Mouse (Mus musculus) lung, adult 2 months (tissue): Measurements from ENCODE around the gene Ang4. TPM values are rescaled to one million over a fixed set of nuclear protein-coding genes. Genes with fewer than 3 reads are reported as not detected.

Source experiments
- DNase-seq: peaks from one replicate; pipeline ENCODE4 v3.0.0; 2022
- H3K4me1 ChIP-seq: fragments of 200-500 bp; 2 replicates; pipeline ENCODE4 v1.6.1; 2011; ENCODE audit warnings: low read length; ENCODE audit not compliant: control insufficient read depth, insufficient read depth
- H3K4me3 ChIP-seq: fragments of 200-500 bp; replicated peaks from 2 replicates; pipeline ENCODE3; 2011; ENCODE audit warnings: low read depth, mild to moderate bottlenecking, control low read depth, low read length; ENCODE audit errors: extremely low read depth
- CTCF ChIP-seq: fragments of 200-500 bp; IDR thresholded peaks from 2 replicates; pipeline ENCODE4 v1.5.1; 2011; ENCODE audit warnings: mild to moderate bottlenecking, low read length, control low read depth; ENCODE audit not compliant: insufficient read depth
- POLR2A ChIP-seq: fragments of 200-500 bp; IDR thresholded peaks from 2 replicates; pipeline ENCODE4 v1.6.1; 2011; ENCODE audit warnings: low read depth, mild to moderate bottlenecking, control low read depth, low read length, borderline replicate concordance; ENCODE audit errors: extremely low read depth
- WGBS: fragments of 180-500 bp; shearing (Covaris S2); methylation state at CpG from one replicate; pipeline ENCODE4 v1.1.7; 2018; 5-methylcytosine and 5-hydroxymethylcytosine counted together
- polyA plus RNA-seq: library from polyadenylated mRNA; depleted of rRNA; stranded (reverse); fragments of >200 nt; gene quantifications from 2 replicates; pipeline ENCODE4 v1.2.3, GENCODE M21; 2012; rRNA removed

Ang4 gene
- polyA plus RNA-seq, 1 experiment: not detected

DNA sequence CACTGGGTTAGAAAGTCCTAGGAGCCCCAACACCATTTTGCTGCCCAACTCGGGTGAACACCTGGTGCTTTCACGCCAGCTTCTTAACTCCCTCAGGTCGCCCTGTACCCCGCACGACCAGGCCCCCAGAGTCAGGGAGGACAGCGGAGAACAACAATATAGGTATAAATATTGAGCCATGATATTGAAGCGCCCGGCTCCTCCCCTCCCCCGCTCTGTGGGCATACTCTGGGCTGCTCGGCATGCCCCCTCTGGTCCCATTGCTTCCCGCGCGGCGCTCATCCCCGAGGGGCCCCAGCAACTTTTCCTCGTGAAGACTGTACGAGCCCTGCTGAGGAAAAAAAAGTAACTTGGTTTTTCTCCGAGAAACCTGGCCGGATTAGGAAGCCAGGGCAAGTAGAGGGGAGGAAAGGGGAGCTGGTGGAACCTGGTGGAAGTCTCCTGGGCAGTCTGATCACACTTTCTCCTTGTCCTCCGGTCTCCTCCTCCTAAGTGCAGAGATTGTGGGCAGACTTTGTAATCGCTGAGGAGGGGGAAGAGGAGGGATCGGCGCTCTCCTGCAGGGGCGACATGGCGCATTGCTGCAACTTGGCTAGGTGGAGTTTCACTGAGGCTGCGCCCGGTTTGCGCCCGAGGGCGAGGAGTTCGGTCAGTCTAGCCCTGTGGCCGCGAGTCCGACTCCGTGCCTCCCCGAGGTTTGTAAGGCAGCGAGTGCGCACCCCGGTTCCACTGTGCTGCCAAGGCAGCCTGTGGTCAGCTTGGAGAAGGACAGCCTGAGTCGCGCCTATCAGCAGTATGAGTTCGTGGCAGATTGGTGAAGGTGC lies 32.8 kb downstream of the Ang4 start:
- DNase-seq: no peak
- Histone ChIP-seq H3K4me1 (no peaks in the 10 kb centered on the region), H3K4me3 (no peak overlapping the region)
- TF ChIP-seq POLR2A (no peak), CTCF (no peak)
- WGBS: under 1% methylated on average over 42 of the region's 42 CpGs

- WGBS: 3% methylated on average over 24 of the region's 24 CpGs
- H3K4me1 ChIP-seq: no peaks in the 10 kb centered on the region
- TF ChIP-seq CTCF (no peak), POLR2A (no peak)
- no peak overlapping the region for H3K4me3 ChIP-seq
- no peak for DNase-seq
Observed at GRCm38 (mm10) chr14:51739150-51739993, 34.0 kb downstream of the Ang4 start.

- DNase-seq: no peak
- TF ChIP-seq POLR2A: no peak
- TF ChIP-seq CTCF: no peak
- Histone ChIP-seq H3K4me1 (no peaks in the 10 kb centered on the region), H3K4me3 (no peak overlapping the region)
- 3% methylated on average over 29 of the region's 29 CpGs for WGBS
Observed at GRCm38 (mm10) chr14:51738411-51739149, 34.8 kb downstream of the Ang4 start.

DNA sequence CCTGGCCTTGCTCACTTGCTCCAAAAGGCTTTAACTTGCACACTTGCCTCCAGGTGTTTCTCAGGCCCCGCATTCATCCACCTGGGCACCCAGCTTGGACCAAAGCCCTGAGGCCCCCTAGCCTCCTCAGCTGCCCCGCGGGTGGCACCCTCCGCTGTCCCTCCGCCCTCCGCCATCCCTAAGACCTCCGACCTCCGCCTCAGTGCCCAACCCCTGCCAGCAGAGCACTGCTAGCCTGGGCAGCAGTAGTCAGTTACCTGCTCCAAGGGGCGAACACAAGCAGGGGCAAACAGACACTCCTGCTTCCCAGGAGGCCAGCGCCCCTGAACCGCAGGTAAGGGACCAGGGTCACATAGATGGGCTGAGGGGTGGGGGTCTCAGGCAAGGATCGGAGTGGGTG lies 35.4 kb downstream of the Ang4 start:
- DNase-seq: no peak
- H3K4me3 ChIP-seq: no peak overlapping the region
- H3K4me1 ChIP-seq: no peaks in the 10 kb centered on the region
- TF ChIP-seq CTCF (no peak), POLR2A (no peak)
- WGBS: 28% methylated on average over 12 of the region's 12 CpGs

DNA sequence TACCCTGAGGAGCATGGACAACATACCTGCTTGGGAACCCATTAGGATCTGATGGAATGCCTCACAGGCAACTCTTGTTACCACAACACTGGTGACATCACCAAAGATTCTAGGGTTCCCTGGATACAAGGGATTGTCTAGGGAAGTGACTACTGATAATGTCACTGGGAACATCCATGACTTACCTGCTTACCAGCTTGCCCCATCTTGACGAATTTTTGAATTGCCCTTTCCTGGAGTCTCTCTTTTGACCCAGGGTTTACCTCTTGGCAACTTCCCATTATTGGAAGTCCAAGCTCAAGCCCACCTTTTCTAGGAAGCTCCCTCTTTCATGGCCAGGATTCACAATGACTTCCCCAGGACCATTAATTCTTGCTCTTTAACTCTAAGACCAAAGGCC lies 56.3 kb downstream of the Ang4 start, which contains the start of gene Gm5800:
Gm5800 (minus strand) TSS at position 101 of the 400 bp plus-strand sequence.
- no peak for DNase-seq
- H3K4me1 ChIP-seq: no peaks in the 10 kb centered on the region
- H3K4me3 ChIP-seq: no peak within 1 kb of the TSS
- WGBS: 44% methylated on average over 1 of the region's 1 CpGs
- TF ChIP-seq POLR2A (no peak), CTCF (no peak)

Other genes with a start within 250 kb of the Ang4 start
- gene Gm5622, start 220.8 kb downstream of the Ang4 start, polyA plus RNA-seq: not detected in 2 replicates
- gene Gm17175, start 199.5 kb downstream of the Ang4 start, polyA plus RNA-seq: not detected in 2 replicates
- not detected in 2 replicates for gene Gm17174, start 181.5 kb downstream of the Ang4 start, polyA plus RNA-seq
- not detected in 2 replicates for gene Gm17078, start 162.3 kb downstream of the Ang4 start, polyA plus RNA-seq
- gene Gm4181, start 137.9 kb downstream of the Ang4 start, polyA plus RNA-seq: not detected in 2 replicates
- gene Gm17079, start 78.1 kb downstream of the Ang4 start, polyA plus RNA-seq: not detected in 2 replicates
- not detected in 2 replicates for gene Gm5800, start 56.4 kb downstream of the Ang4 start, polyA plus RNA-seq
- gene AY358078, start 26.5 kb upstream of the Ang4 start, polyA plus RNA-seq: not detected in 2 replicates
- 0.72 and 1.4 TPM in 2 replicates for gene Ear6, start 80.1 kb upstream of the Ang4 start, polyA plus RNA-seq
- gene Mettl17, start 111.3 kb upstream of the Ang4 start, polyA plus RNA-seq: 26.0 and 27.2 TPM in 2 replicates
- gene Slc39a2, start 119.3 kb upstream of the Ang4 start, polyA plus RNA-seq: 2.7 and 3.9 TPM in 2 replicates
- gene Ndrg2, start 140.6 kb upstream of the Ang4 start, polyA plus RNA-seq: 164 and 251 TPM in 2 replicates
- not detected in 2 replicates for gene Tppp2, start 144.8 kb upstream of the Ang4 start, polyA plus RNA-seq
- not detected in 2 replicates for gene Rnase13, start 149.2 kb upstream of the Ang4 start, polyA plus RNA-seq
- 70.0 and 72.8 TPM in 2 replicates for gene Arhgef40, start 211.1 kb upstream of the Ang4 start, polyA plus RNA-seq
- 0.58 and 0.69 TPM in 2 replicates for gene Tmem253, start 242.1 kb upstream of the Ang4 start, polyA plus RNA-seq
- gene Zfp219, start 247.1 kb upstream of the Ang4 start, polyA plus RNA-seq: 84.8 and 87.6 TPM in 2 replicates